Mouse (Mus musculus) layer of hippocampus, postnatal 25 days (tissue): Measurements from ENCODE around the gene Gm13889. TPM values are rescaled to one million over a fixed set of nuclear protein-coding genes. Genes with fewer than 3 reads are reported as not detected.

Source experiments
- DNase-seq, 2 experiments: peaks; one replicate each; pipeline ENCODE4 v3.0.0; 2022; ENCODE audit warnings: mixed read lengths in 2 of 2, low spot score in 1 of 2; ENCODE audit errors: extremely low spot score in 1 of 2
- total RNA-seq, 2 experiments: library from RNA; stranded (reverse); gene quantifications; 2 replicates each; pipeline ENCODE4 v1.2.3; 2021

Gm13889 gene
- total RNA-seq, 2 experiments from 2014 or later, result 52.7 to 63.8 TPM

- no peak for DNase-seq
These were observed 2.3 kb upstream of the Gm13889 start for GRCm38 (mm10) chr2:93959346-93959745.

GRCm38 (mm10) chr2:93958216-93958615, 1.2 kb upstream of the Gm13889 start:
- DNase-seq, result no peak

GRCm38 (mm10) chr2:93957785-93958175, 779 bp upstream of the Gm13889 start:
- DNase-seq, result no peak

- DNase-seq, result peak; percentile 43 to 71
These were observed 635 bp downstream of the Gm13889 start for GRCm38 (mm10) chr2:93956331-93956801.

GRCm38 (mm10) chr2:93955886-93956285, 1.1 kb downstream of the Gm13889 start:
- no peak for DNase-seq

- DNase-seq, result peak in 1 of 2 experiments; percentile 28
These were observed 2.0 kb downstream of the Gm13889 start for GRCm38 (mm10) chr2:93954781-93955578.

GRCm38 (mm10) chr2:93953726-93954125, 3.3 kb downstream of the Gm13889 start:
- DNase-seq, result no peak

GRCm38 (mm10) chr2:93946976-93947375, 10.0 kb downstream of the Gm13889 start:
- no peak for DNase-seq

- no peak for DNase-seq
These were observed 12.1 kb downstream of the Gm13889 start for GRCm38 (mm10) chr2:93944855-93945254.

GRCm38 (mm10) chr2:93944099-93944498, 12.9 kb downstream of the Gm13889 start:
- DNase-seq, result no peak

GRCm38 (mm10) chr2:93941670-93942069, 15.3 kb downstream of the Gm13889 start:
- no peak for DNase-seq

GRCm38 (mm10) chr2:93938534-93938933, 18.5 kb downstream of the Gm13889 start:
- DNase-seq, result no peak

GRCm38 (mm10) chr2:93928866-93929265, 28.1 kb downstream of the Gm13889 start:
- DNase-seq, result no peak

- DNase-seq, result no peak
These were observed 29.1 kb downstream of the Gm13889 start for GRCm38 (mm10) chr2:93927701-93928437.

- no peak for DNase-seq
These were observed 30.9 kb downstream of the Gm13889 start for GRCm38 (mm10) chr2:93926141-93926540.

GRCm38 (mm10) chr2:93919093-93919492, 37.9 kb downstream of the Gm13889 start:
- no peak for DNase-seq

GRCm38 (mm10) chr2:93913552-93913951, 43.4 kb downstream of the Gm13889 start:
- DNase-seq, result no peak

GRCm38 (mm10) chr2:93911942-93912341, 45.1 kb downstream of the Gm13889 start:
- no peak for DNase-seq

- DNase-seq, result no peak
These were observed 47.3 kb downstream of the Gm13889 start for GRCm38 (mm10) chr2:93909716-93910115.

GRCm38 (mm10) chr2:93907519-93908294, 49.3 kb downstream of the Gm13889 start:
- no peak for DNase-seq

GRCm38 (mm10) chr2:93906316-93906715, 50.7 kb downstream of the Gm13889 start:
- DNase-seq, result no peak
